Mouse (Mus musculus): ENCODE results near the gene Tspo2. TPM values are rescaled to one million over a fixed set of nuclear protein-coding genes. Genes with fewer than 3 reads are reported as not detected.

The Tspo2 gene
- polyA plus RNA-seq, 1 experiment from 2014 or later = 1.7 TPM

Other genes starting within 250 kb of the Tspo2 start
- gene Trem1, start 218.8 kb downstream of the Tspo2 start, polyA plus RNA-seq (2015; fragmentation: Nextera tagmentation; extraction: Ambion mirVana) = 0.05 TPM in 1 of 2 replicates, not detected in the other
- gene Trem3, start 203.7 kb downstream of the Tspo2 start, polyA plus RNA-seq (2015; fragmentation: Nextera tagmentation; extraction: Ambion mirVana) = not detected in 2 replicates
- gene Treml4, start 187.2 kb downstream of the Tspo2 start, polyA plus RNA-seq (2015; fragmentation: Nextera tagmentation; extraction: Ambion mirVana) = 0.18 TPM in 1 of 2 replicates, not detected in the other
- gene Treml2, start 152.0 kb downstream of the Tspo2 start, polyA plus RNA-seq (2015; fragmentation: Nextera tagmentation; extraction: Ambion mirVana) = 0.12 TPM in 1 of 2 replicates, not detected in the other
- gene B430306N03Rik, start 135.4 kb downstream of the Tspo2 start, polyA plus RNA-seq (2015; fragmentation: Nextera tagmentation; extraction: Ambion mirVana) = 0.04 TPM in 1 of 2 replicates, not detected in the other
- gene Trem2, start 105.1 kb downstream of the Tspo2 start, polyA plus RNA-seq (2015; fragmentation: Nextera tagmentation; extraction: Ambion mirVana) = 2.1 and 2.3 TPM in 2 replicates
- 0.49 and 1.4 TPM in 2 replicates for gene Treml1, start 91.6 kb downstream of the Tspo2 start, polyA plus RNA-seq (2015; fragmentation: Nextera tagmentation; extraction: Ambion mirVana)
- gene Nfya, start 41.6 kb downstream of the Tspo2 start, polyA plus RNA-seq (2015; fragmentation: Nextera tagmentation; extraction: Ambion mirVana) = 14.8 and 17.8 TPM in 2 replicates
- 74.4 and 85.8 TPM in 2 replicates for gene Oard1, start 41.5 kb downstream of the Tspo2 start, polyA plus RNA-seq (2015; fragmentation: Nextera tagmentation; extraction: Ambion mirVana)
- gene Apobec2, start 18.6 kb downstream of the Tspo2 start, polyA plus RNA-seq (2015; fragmentation: Nextera tagmentation; extraction: Ambion mirVana) = 0.72 and 0.81 TPM in 2 replicates
- gene Unc5cl, start 3.4 kb upstream of the Tspo2 start, polyA plus RNA-seq (2015; fragmentation: Nextera tagmentation; extraction: Ambion mirVana) = 0.15 and 0.37 TPM in 2 replicates